Mouse (Mus musculus): ENCODE data around the gene Rbbp6. TPM values are rescaled to one million over a fixed set of nuclear protein-coding genes. Genes with fewer than 3 reads are reported as not detected.

Gene Rbbp6
- polyA plus RNA-seq, 1 experiment from 2014 or later, result 18.3 TPM

DNA sequence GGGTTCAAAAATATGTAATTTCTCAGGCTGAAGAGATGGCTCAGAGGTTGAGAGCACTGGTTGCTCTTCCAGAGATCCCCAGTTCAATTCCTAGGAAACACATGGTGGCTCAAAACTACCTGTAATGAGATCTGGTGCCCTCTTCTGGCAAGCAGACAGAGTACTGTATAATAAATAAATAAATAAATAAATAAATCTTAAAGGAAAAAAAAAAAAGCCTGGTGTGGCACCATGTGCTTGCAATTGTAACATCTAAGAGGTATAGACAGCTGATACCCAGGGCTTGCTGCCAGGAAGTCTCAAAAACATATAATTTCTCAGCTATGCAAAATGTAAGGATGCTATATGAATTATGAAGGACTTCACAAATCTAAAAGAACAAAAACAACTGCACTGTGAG lies 28.9 kb upstream of the Rbbp6 start:
- DNase-seq (ENCODE audit: low spot score) (no peak), ATAC-seq (no peak)
- no peak for TF ChIP-seq CTCF (IDR thresholded peaks at IDR 0.05)
- TF ChIP-seq EP300 (IDR thresholded peaks at IDR 0.05), result no peak
- Histone ChIP-seq H3K36me3 (ENCODE audit: insufficient read depth, low read length) (no peaks in the 10 kb centered on the region), H3K4me3 (ENCODE audit: low read depth, low read length) (no peak overlapping the region), H3K9me3 (ENCODE audit: low read length) (no peaks in the 10 kb centered on the region), H3K27me3 (replicated peaks; ENCODE audit: insufficient read depth, low read length) (no peaks in the 10 kb centered on the region), H3K4me1 (ENCODE audit: insufficient read depth, low read depth, low read length) (no peaks in the 10 kb centered on the region), H3K4me2 (replicated peaks; ENCODE audit: low read depth, low read length) (no peak overlapping the region), H3K9ac (replicated peaks; ENCODE audit: low read depth) (no peak overlapping the region), H3K27ac (ENCODE audit: low read length) (no peak overlapping the region)

DNA sequence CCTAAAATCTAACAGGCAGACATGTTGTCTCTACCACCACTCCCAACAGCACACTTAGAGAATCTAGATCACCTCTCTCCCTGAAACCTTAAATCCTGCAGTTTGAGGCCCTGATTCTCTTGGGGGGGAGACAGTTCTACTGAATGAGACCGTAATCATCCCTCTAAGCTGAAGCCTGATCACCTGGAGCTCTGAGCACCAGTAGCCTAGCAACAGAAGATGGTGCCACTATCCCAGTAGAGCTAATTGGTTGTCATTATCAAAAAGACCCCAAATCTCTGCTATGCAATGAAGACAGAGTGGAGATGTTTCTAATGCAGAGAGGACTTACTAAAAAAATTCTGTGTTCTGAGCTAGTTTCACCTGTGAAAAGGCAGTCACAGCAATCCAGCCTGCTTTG lies 27.3 kb upstream of the Rbbp6 start:
- no peak for ATAC-seq
- no peak for DNase-seq (ENCODE audit: low spot score)
- Histone ChIP-seq H3K36me3 (ENCODE audit: insufficient read depth, low read length) (no peaks in the 10 kb centered on the region), H3K4me1 (ENCODE audit: insufficient read depth, low read depth, low read length) (no peaks in the 10 kb centered on the region), H3K4me2 (replicated peaks; ENCODE audit: low read depth, low read length) (no peak overlapping the region), H3K27me3 (replicated peaks; ENCODE audit: insufficient read depth, low read length) (no peaks in the 10 kb centered on the region), H3K27ac (ENCODE audit: low read length) (no peak overlapping the region), H3K9ac (replicated peaks; ENCODE audit: low read depth) (no peak overlapping the region), H3K4me3 (ENCODE audit: low read depth, low read length) (no peak overlapping the region), H3K9me3 (ENCODE audit: low read length) (no peaks in the 10 kb centered on the region)
- 67% methylated on average over 1 of the region's 1 CpGs for WGBS
- no peak for TF ChIP-seq CTCF (IDR thresholded peaks at IDR 0.05)
- no peak for TF ChIP-seq EP300 (IDR thresholded peaks at IDR 0.05)

DNA sequence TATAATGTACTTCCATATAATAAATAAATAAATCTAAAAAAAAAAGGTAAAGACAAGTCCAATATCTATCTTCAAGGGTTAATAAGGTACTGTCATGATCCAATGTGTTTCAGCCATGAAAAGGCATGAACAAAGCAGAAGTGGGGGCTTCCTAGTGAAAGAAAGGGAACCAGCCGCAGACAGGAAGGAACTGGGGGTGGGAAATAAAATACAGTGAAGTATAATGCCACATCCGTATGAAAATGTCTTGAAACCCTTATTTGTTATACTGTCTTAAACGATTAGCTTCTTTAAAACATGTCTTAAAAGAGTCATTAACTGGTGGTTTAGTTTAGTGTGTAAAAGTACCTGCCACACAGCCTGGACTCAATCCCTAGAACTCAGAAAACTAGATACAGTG lies 26.3 kb upstream of the Rbbp6 start:
- no peaks in the 10 kb centered on the region for H3K4me1 ChIP-seq (ENCODE audit: insufficient read depth, low read depth, low read length)
- TF ChIP-seq EP300 (IDR thresholded peaks at IDR 0.05) (no peak), CTCF (IDR thresholded peaks at IDR 0.05) (no peak)

DNA sequence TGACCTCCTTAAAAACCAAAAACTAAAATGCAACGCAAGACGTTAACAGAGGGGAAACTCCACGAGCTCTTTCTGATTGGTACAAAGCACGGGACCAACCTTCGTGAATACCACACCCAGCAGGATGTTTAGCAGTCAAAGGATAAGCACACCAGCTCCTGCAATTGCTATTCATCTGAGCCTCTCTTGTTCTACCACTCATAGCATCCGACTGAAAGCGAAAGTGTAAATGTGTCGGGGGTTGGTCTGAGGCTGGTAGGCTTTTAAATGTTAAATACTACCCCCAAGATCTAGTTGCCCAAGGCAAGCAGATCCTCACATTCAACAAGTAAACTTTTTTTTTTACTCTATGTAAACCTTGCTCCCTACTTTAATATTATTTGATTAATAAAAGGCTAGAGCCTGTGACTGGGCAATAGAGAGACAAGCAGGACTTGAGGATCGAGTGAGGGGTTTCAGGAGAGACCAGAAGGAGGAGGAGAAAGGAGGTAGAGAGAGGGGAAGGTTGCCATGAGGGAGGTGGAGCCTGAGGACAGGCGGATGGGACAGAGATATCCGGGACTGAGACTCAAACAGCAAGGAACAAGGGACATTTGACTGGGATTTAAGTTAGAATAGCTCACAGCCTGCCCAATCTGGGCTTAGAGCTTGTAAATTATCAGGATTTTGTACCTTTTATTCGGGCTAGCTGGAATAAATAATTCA lies 25.0 kb upstream of the Rbbp6 start:
- Histone ChIP-seq H3K9me3 (ENCODE audit: low read length) (no peaks in the 10 kb centered on the region), H3K9ac (replicated peaks; ENCODE audit: low read depth) (peak overlapping the region; percentile 46; the same call in 1 of the 2 replicates)

More for the DNA sequence above, 26.3 kb upstream of the Rbbp6 start:
- WGBS, result 55% methylated on average over 3 of the region's 3 CpGs
- Histone ChIP-seq H3K4me3 (ENCODE audit: low read depth, low read length) (no peak overlapping the region), H3K4me2 (replicated peaks; ENCODE audit: low read depth, low read length) (no peak overlapping the region), H3K27me3 (replicated peaks; ENCODE audit: insufficient read depth, low read length) (no peaks in the 10 kb centered on the region), H3K36me3 (ENCODE audit: insufficient read depth, low read length) (no peaks in the 10 kb centered on the region), H3K9ac (replicated peaks; ENCODE audit: low read depth) (no peak overlapping the region), H3K9me3 (ENCODE audit: low read length) (no peaks in the 10 kb centered on the region), H3K27ac (ENCODE audit: low read length) (no peak overlapping the region)
- ATAC-seq, result no peak
- DNase-seq (ENCODE audit: low spot score), result no peak

DNA sequence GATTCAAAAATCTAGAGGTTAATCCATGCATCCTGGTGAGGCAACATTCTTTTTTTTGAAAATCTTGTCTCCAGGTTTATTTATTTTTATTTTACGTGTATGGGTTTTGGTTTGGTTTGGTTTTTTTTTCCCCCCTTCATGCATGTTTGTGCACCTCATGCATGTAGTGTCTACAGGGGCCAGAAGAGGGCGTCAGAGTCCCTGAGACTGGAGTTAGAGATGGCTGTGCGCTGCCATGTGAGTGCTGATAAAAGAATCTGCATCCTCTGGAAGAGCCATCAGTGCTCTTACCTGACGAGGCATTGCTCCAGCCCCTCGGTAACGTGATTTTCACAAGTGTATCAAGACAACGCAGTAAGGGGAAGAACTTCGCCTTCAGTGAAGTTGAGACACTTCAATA lies 23.4 kb upstream of the Rbbp6 start:
- no peaks in the 10 kb centered on the region for H3K36me3 ChIP-seq (ENCODE audit: insufficient read depth, low read length)
- H3K9ac ChIP-seq (replicated peaks; ENCODE audit: low read depth), result no peak overlapping the region
- TF ChIP-seq CTCF (IDR thresholded peaks at IDR 0.05) (peak; percentile 23; the same call in 1 of the 2 replicates), EP300 (IDR thresholded peaks at IDR 0.05) (no peak)
- no peak for ATAC-seq
- DNase-seq (ENCODE audit: low spot score), result no peak
- 87% methylated on average over 8 of the region's 8 CpGs for whole genome bisulfite sequencing
- H3K4me3 ChIP-seq (ENCODE audit: low read depth, low read length), result no peak overlapping the region
- no peak overlapping the region for H3K4me2 ChIP-seq (replicated peaks; ENCODE audit: low read depth, low read length)
- no peaks in the 10 kb centered on the region for H3K27me3 ChIP-seq (replicated peaks; ENCODE audit: insufficient read depth, low read length)
- H3K4me1 ChIP-seq (ENCODE audit: insufficient read depth, low read depth, low read length), result no peaks in the 10 kb centered on the region
- no peaks in the 10 kb centered on the region for H3K9me3 ChIP-seq (ENCODE audit: low read length)
- H3K27ac ChIP-seq (ENCODE audit: low read length), result no peak overlapping the region

More for the DNA sequence above, 25.0 kb upstream of the Rbbp6 start:
- TF ChIP-seq EP300 (IDR thresholded peaks at IDR 0.05) (no peak), CTCF (IDR thresholded peaks at IDR 0.05) (no peak)
- WGBS, result 7% methylated on average over 12 of the region's 12 CpGs
- peak overlapping the region; percentile 56 for H3K4me2 ChIP-seq (replicated peaks; ENCODE audit: low read depth, low read length)
- peak; percentile 59 for DNase-seq (ENCODE audit: low spot score)
- H3K4me3 ChIP-seq (ENCODE audit: low read depth, low read length), result peak overlapping the region; percentile 6; the same call in 1 of the 2 replicates
- H3K36me3 ChIP-seq (ENCODE audit: insufficient read depth, low read length), result no peaks in the 10 kb centered on the region
- 0 out of 2 replicates have a peak overlapping the region, but pooled peaks have one; percentile 4 for H3K27ac ChIP-seq (ENCODE audit: low read length)
- ATAC-seq, result peak; percentile 65
- no peaks in the 10 kb centered on the region for H3K4me1 ChIP-seq (ENCODE audit: insufficient read depth, low read depth, low read length)
- H3K27me3 ChIP-seq (replicated peaks; ENCODE audit: insufficient read depth, low read length), result no peaks in the 10 kb centered on the region

DNA sequence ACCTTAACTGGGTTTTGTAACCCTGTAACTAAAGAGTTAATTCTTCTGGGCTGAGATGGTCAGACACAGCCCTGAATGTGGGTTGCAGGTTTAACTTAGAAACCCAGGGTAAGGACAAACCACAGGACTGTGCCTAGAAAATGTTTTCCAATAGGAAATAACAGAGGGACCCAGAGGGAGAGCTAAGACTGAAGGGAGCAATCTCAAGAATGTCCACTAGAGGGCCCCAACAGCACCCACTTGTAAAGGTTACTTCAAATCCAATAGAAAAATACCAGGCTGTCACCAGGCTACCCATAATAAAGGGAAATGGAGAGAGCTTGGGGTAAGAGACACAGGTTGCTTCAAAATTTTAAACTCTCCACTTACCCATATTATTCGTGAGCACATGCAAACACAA lies 20.3 kb upstream of the Rbbp6 start:
- no peaks in the 10 kb centered on the region for H3K27me3 ChIP-seq (replicated peaks; ENCODE audit: insufficient read depth, low read length)
- no peak overlapping the region for H3K4me2 ChIP-seq (replicated peaks; ENCODE audit: low read depth, low read length)
- TF ChIP-seq CTCF (IDR thresholded peaks at IDR 0.05) (peak; percentile 85), EP300 (IDR thresholded peaks at IDR 0.05) (no peak)
- no peak overlapping the region for H3K4me3 ChIP-seq (ENCODE audit: low read depth, low read length)
- 0% methylated on average over 1 of the region's 1 CpGs for WGBS
- H3K9ac ChIP-seq (replicated peaks; ENCODE audit: low read depth), result no peak overlapping the region
- no peak overlapping the region for H3K27ac ChIP-seq (ENCODE audit: low read length)
- no peaks in the 10 kb centered on the region for H3K36me3 ChIP-seq (ENCODE audit: insufficient read depth, low read length)
- DNase-seq (ENCODE audit: low spot score) (peak; percentile 87), ATAC-seq (peak; percentile 57)
- H3K4me1 ChIP-seq (ENCODE audit: insufficient read depth, low read depth, low read length), result no peaks in the 10 kb centered on the region
- no peaks in the 10 kb centered on the region for H3K9me3 ChIP-seq (ENCODE audit: low read length)

Measured in lung, postnatal 0 days (tissue).